Mouse (Mus musculus) hindbrain, embryonic 14.5 days (tissue): ENCODE results near the gene Hibadh. TPM values are rescaled to one million over a fixed set of nuclear protein-coding genes. Genes with fewer than 3 reads are reported as not detected.
"Not testable (repeated sequence)": the region's sequence is repeated elsewhere in the genome, so short reads cannot be mapped to it uniquely, and the experiment has no call there.

Source experiments
- ATAC-seq: fragments of 200-750 bp; cut with Nextera tagmentation; 2 replicates; pipeline ENCODE4 v1.8.0; 2017; ENCODE audit warnings: moderate number of reproducible peaks, mild to moderate bottlenecking, moderate TSS enrichment, moderate library complexity; ENCODE audit not compliant: low FRiP score
- DNase-seq: peaks from one replicate; pipeline ENCODE4 v3.0.0-alpha.2; 2015; ENCODE audit warnings: low spot score
- H3K27ac ChIP-seq: fragments of 300-500 bp; sonication (generic); 2 replicates; pipeline ENCODE4 v1.5.1; 2014; ENCODE audit warnings: mild to moderate bottlenecking, moderate library complexity
- H3K27me3 ChIP-seq: fragments of 300-500 bp; sonication (generic); 2 replicates; pipeline ENCODE4 v1.6.1; 2014; ENCODE audit warnings: mild to moderate bottlenecking, low read length, mixed read lengths; ENCODE audit not compliant: control insufficient read depth, insufficient read depth
- H3K36me3 ChIP-seq: fragments of 300-500 bp; sonication (generic); replicated peaks from 2 replicates; pipeline ENCODE4 v1.6.1; 2014; ENCODE audit not compliant: control insufficient read depth, insufficient read depth
- H3K4me1 ChIP-seq: fragments of 300-500 bp; sonication (generic); replicated peaks from 2 replicates; pipeline ENCODE4 v1.6.1; 2014; ENCODE audit warnings: antibody characterized with exemption, low read length, mixed read lengths; ENCODE audit not compliant: control insufficient read depth, insufficient read depth
- H3K4me2 ChIP-seq: fragments of 300-500 bp; sonication (generic); replicated peaks from 2 replicates; pipeline ENCODE4 v1.6.1; 2014; ENCODE audit warnings: mild to moderate bottlenecking, moderate library complexity
- H3K4me3 ChIP-seq: fragments of 300-500 bp; sonication (generic); replicated peaks from 2 replicates; pipeline ENCODE4 v1.5.1; 2014; ENCODE audit warnings: mild to moderate bottlenecking, low read length
- H3K9ac ChIP-seq: fragments of 300-500 bp; sonication (generic); 2 replicates; pipeline ENCODE4 v1.6.1; 2014
- H3K9me3 ChIP-seq: fragments of 300-500 bp; sonication (generic); 2 replicates; pipeline ENCODE4 v1.6.1; 2016; ENCODE audit warnings: low read length; ENCODE audit not compliant: control insufficient read depth
- whole genome bisulfite sequencing: fragments of 180-500 bp; shearing (Covaris S2); extraction: QIAGEN DNeasy Blood & Tissue Kit; methylation state at CpG from one replicate; pipeline ENCODE4 v1.1.7; 2014; 5-methylcytosine and 5-hydroxymethylcytosine counted together
- polyA plus RNA-seq: library from polyadenylated mRNA; unstranded; fragments of >200 nt; fragmentation: Nextera tagmentation; extraction: Ambion mirVana; gene quantifications from 2 replicates; pipeline ENCODE4 v1.2.1, GENCODE M21; 2014

Hibadh gene
- polyA plus RNA-seq, 1 experiment from 2014 or later, result 45.3 TPM

DNA sequence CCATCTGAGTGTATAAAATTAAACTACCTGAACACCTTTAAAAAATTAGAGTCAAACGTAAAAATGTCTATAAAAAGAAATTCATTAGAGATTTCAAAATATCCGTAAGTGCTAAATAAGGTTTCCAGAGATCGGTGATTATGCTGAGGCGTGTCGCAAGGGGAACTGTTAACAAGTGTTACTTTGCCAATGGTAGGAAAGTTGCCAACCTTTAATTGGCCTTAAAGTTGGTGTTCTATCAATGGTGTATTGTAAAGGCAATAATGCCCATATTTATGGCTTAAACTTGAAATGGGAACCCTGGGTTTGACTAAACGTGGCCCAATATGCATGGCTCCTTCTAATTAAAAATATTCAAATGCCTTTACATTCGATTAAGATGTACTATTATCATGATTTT, 33.5 kb upstream of the Hibadh start:
- 86% methylated on average over 7 of the region's 7 CpGs for WGBS
- Histone ChIP-seq H3K9me3 (no peaks in the 10 kb centered on the region), H3K4me3 (no peak overlapping the region), H3K36me3 (no peaks in the 10 kb centered on the region), H3K27ac (no peak overlapping the region), H3K4me2 (no peak overlapping the region), H3K27me3 (no peaks in the 10 kb centered on the region), H3K9ac (no peak overlapping the region), H3K4me1 (no peaks in the 10 kb centered on the region)
- DNase-seq (no peak), ATAC-seq (no peak)

DNA sequence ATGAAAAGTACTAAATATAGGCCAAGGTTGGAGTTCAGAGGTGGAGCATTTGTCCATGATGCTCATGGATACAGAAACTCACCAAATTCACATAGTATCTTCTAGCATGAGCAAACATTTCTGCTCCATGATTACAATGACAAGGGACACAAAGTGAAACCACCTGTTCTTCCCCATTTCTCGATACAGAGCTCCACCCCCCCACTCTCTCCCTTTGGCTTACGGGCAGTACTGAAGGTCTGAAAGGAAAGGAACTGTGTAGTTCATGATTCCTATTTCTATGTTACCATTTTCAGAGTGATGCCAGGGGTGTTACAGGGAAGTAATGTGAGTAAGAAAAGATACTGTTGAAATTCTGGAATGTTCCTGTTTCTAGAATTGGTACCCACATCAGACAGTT, 32.4 kb upstream of the Hibadh start:
- WGBS, result 89% methylated on average over 2 of the region's 2 CpGs
- Histone ChIP-seq H3K36me3 (no peaks in the 10 kb centered on the region), H3K4me2 (no peak overlapping the region), H3K4me3 (no peak overlapping the region), H3K9ac (no peak overlapping the region), H3K4me1 (no peaks in the 10 kb centered on the region), H3K9me3 (no peaks in the 10 kb centered on the region), H3K27me3 (no peaks in the 10 kb centered on the region), H3K27ac (no peak overlapping the region)
- ATAC-seq, result no peak
- no peak for DNase-seq

- Histone ChIP-seq H3K4me2 (no peak overlapping the region), H3K9ac (no peak overlapping the region), H3K27ac (no peak overlapping the region), H3K9me3 (no peaks in the 10 kb centered on the region), H3K27me3 (no peaks in the 10 kb centered on the region), H3K36me3 (no peaks in the 10 kb centered on the region), H3K4me1 (no peaks in the 10 kb centered on the region), H3K4me3 (no peak overlapping the region)
- ATAC-seq (no peak), DNase-seq (no peak)
- WGBS, result 75% methylated on average over 8 of the region's 8 CpGs
Observed at GRCm38 (mm10) chr6:52671791-52672190, 31.6 kb upstream of the Hibadh start.

DNA sequence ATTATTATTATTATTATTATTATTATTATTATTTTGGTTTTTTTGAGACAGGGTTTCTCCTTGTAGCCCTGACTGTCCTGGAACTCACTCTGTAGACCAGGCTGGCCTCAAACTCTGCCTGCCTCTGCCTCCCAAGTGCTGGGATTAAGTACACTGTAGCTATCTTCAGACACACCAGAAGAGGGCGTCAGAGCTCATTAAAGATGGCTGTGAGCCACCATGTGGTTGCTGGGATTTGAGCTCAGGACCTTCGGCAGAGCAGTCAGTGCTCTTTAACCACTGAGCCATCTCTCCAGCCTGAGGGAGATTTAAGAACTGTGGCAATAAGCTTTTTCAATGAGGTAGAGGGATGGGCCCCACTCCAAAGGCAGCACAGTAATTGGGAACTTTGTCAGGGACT, 29.7 kb upstream of the Hibadh start:
- not testable (repeated sequence) for ATAC-seq, H3K9me3 ChIP-seq, H3K27ac ChIP-seq, H3K9ac ChIP-seq, H3K4me3 ChIP-seq, DNase-seq, H3K27me3 ChIP-seq, H3K4me2 ChIP-seq, H3K4me1 ChIP-seq, H3K36me3 ChIP-seq
- 55% methylated on average over 2 of the region's 2 CpGs for WGBS

GRCm38 (mm10) chr6:52667641-52668040, 27.5 kb upstream of the Hibadh start:
- Histone ChIP-seq H3K4me3 (no peak overlapping the region), H3K27ac (no peak overlapping the region), H3K9me3 (no peaks in the 10 kb centered on the region), H3K4me1 (no peaks in the 10 kb centered on the region), H3K36me3 (no peaks in the 10 kb centered on the region), H3K4me2 (no peak overlapping the region), H3K9ac (no peak overlapping the region), H3K27me3 (no peaks in the 10 kb centered on the region)
- 77% methylated on average over 3 of the region's 3 CpGs for WGBS
- no peak for ATAC-seq
- no peak for DNase-seq

- DNase-seq, result no peak
- ATAC-seq, result no peak
- WGBS, result 58% methylated on average over 5 of the region's 5 CpGs
- no peaks in the 10 kb centered on the region for H3K4me1 ChIP-seq
- no peak overlapping the region for H3K4me2 ChIP-seq
- no peaks in the 10 kb centered on the region for H3K27me3 ChIP-seq
- H3K27ac ChIP-seq, result no peak overlapping the region
- H3K9me3 ChIP-seq, result no peaks in the 10 kb centered on the region
- no peak overlapping the region for H3K9ac ChIP-seq
- no peak overlapping the region for H3K4me3 ChIP-seq
- no peaks in the 10 kb centered on the region for H3K36me3 ChIP-seq
Observed at GRCm38 (mm10) chr6:52663021-52663420, 22.8 kb upstream of the Hibadh start.

GRCm38 (mm10) chr6:52655266-52655665, 15.1 kb upstream of the Hibadh start:
- Histone ChIP-seq H3K4me3 (no peak overlapping the region), H3K36me3 (no peaks in the 10 kb centered on the region), H3K9me3 (0 out of 2 replicates have a peak, but pooled peaks cover 8% of the 10 kb centered on the region), H3K4me2 (no peak overlapping the region), H3K4me1 (no peaks in the 10 kb centered on the region), H3K27ac (no peak overlapping the region), H3K9ac (no peak overlapping the region), H3K27me3 (no peaks in the 10 kb centered on the region)
- DNase-seq (no peak), ATAC-seq (no peak)
- WGBS, result 75% methylated on average over 4 of the region's 4 CpGs

GRCm38 (mm10) chr6:52648806-52649205, 8.6 kb upstream of the Hibadh start:
- no peak overlapping the region for H3K27ac ChIP-seq
- no peak overlapping the region for H3K4me2 ChIP-seq
- DNase-seq, result no peak
- H3K36me3 ChIP-seq, result no peaks in the 10 kb centered on the region
- H3K27me3 ChIP-seq, result no peaks in the 10 kb centered on the region
- H3K9ac ChIP-seq, result no peak overlapping the region
- H3K9me3 ChIP-seq, result no peaks in the 10 kb centered on the region
- no peaks in the 10 kb centered on the region for H3K4me1 ChIP-seq
- ATAC-seq, result no peak
- H3K4me3 ChIP-seq, result no peak overlapping the region
- 86% methylated on average over 11 of the region's 11 CpGs for WGBS

DNA sequence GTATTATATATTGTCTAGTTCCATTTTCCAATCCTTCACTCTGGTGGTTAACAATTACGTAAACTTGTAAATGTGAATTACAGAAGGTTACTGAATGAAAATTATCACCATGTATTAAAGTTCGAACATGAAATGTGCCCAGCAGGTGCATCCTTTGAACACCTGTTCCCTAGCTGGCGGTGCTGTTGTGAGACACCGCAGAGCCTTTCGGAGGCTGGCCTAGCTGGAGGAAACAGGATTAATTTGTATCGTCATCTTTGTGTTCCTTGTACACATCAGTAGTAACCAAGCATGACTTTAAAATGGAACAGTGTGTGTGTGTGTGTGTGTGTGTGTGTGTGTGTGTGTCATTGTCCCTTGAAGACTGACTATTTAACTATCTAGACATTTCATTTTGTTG, 7.8 kb upstream of the Hibadh start:
- H3K4me3 ChIP-seq, result no peak overlapping the region
- H3K4me2 ChIP-seq, result no peak overlapping the region
- H3K27ac ChIP-seq, result no peak overlapping the region
- DNase-seq, result no peak
- no peaks in the 10 kb centered on the region for H3K27me3 ChIP-seq
- no peaks in the 10 kb centered on the region for H3K36me3 ChIP-seq
- no peaks in the 10 kb centered on the region for H3K9me3 ChIP-seq
- ATAC-seq, result no peak
- no peaks in the 10 kb centered on the region for H3K4me1 ChIP-seq
- no peak overlapping the region for H3K9ac ChIP-seq
- WGBS, result 92% methylated on average over 6 of the region's 6 CpGs

DNA sequence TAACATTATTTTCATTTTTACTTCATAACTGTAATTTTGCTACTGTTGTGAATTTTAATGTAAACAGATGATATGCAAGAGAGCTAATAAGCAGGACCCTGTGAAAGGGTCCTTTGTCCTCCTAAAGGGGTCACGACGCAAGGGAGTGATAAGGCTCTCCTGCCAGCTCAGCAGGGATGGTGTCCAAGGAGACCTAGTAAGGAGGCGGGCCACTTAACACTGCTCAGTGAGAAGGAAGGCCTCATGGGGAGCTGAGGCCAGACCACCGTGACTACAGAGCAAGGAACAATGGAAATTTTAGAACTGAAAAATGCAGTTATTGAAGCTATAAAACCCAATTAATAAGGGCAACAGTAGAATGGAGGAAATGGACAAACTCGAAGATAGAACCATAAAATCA, 5.7 kb upstream of the Hibadh start:
- Histone ChIP-seq H3K9me3 (no peaks in the 10 kb centered on the region), H3K9ac (no peak overlapping the region), H3K27me3 (no peaks in the 10 kb centered on the region), H3K36me3 (no peaks in the 10 kb centered on the region), H3K4me3 (no peak overlapping the region), H3K27ac (no peak overlapping the region), H3K4me1 (peaks cover 4% of the 10 kb centered on the region; the same call in 1 of the 2 replicates), H3K4me2 (no peak overlapping the region)
- ATAC-seq (no peak), DNase-seq (no peak)
- WGBS, result 27% methylated on average over 5 of the region's 5 CpGs
